Mouse (Mus musculus) heart, embryonic 12.5 days (tissue): ENCODE data around the gene Wsb1. TPM values are rescaled to one million over a fixed set of nuclear protein-coding genes. Genes with fewer than 3 reads are reported as not detected.

Source experiments
- ATAC-seq: fragments of 200-750 bp; cut with Nextera tagmentation; 2 replicates; pipeline ENCODE4 v1.8.0; 2017; ENCODE audit warnings: moderate TSS enrichment, moderate library complexity; ENCODE audit not compliant: insufficient number of reproducible peaks, low FRiP score
- H3K27ac ChIP-seq: fragments of 300-500 bp; sonication (generic); 2 replicates; pipeline ENCODE4 v1.5.1; 2016; ENCODE audit warnings: mild to moderate bottlenecking, moderate library complexity; ENCODE audit not compliant: poor library complexity, severe bottlenecking
- H3K27me3 ChIP-seq: fragments of 300-500 bp; sonication (generic); replicated peaks from 2 replicates; pipeline ENCODE4 v1.6.1; 2016; ENCODE audit warnings: mild to moderate bottlenecking, moderate library complexity
- H3K36me3 ChIP-seq: fragments of 300-500 bp; sonication (generic); 2 replicates; pipeline ENCODE4 v1.6.1; 2016; ENCODE audit warnings: mild to moderate bottlenecking, moderate library complexity
- H3K4me1 ChIP-seq: fragments of 300-500 bp; sonication (generic); replicated peaks from 2 replicates; pipeline ENCODE4 v1.6.1; 2016; ENCODE audit warnings: mild to moderate bottlenecking
- H3K4me2 ChIP-seq: fragments of 300-500 bp; sonication (generic); 2 replicates; pipeline ENCODE4 v1.6.1; 2016; ENCODE audit warnings: mild to moderate bottlenecking, moderate library complexity
- H3K4me3 ChIP-seq: fragments of 300-500 bp; sonication (generic); 2 replicates; pipeline ENCODE4 v1.5.1; 2016; ENCODE audit warnings: mild to moderate bottlenecking
- H3K9ac ChIP-seq: fragments of 300-500 bp; sonication (generic); 2 replicates; pipeline ENCODE4 v1.6.1; 2016; ENCODE audit warnings: mild to moderate bottlenecking, moderate library complexity
- H3K9me3 ChIP-seq: fragments of 300-500 bp; sonication (generic); replicated peaks from 2 replicates; pipeline ENCODE4 v1.6.1; 2016; ENCODE audit warnings: mild to moderate bottlenecking, moderate library complexity
- WGBS: fragments of 180-500 bp; shearing (Covaris S2); methylation state at CpG from one replicate; pipeline ENCODE4 v1.1.7; 2016; 5-methylcytosine and 5-hydroxymethylcytosine counted together
- polyA plus RNA-seq: library from polyadenylated mRNA; unstranded; fragments of >200 nt; fragmentation: Nextera tagmentation; extraction: Ambion mirVana; gene quantifications from 2 replicates; pipeline ENCODE4 v1.2.1, GENCODE M21; 2016

Gene Wsb1
- polyA plus RNA-seq, 1 experiment from 2014 or later: 233 TPM

DNA sequence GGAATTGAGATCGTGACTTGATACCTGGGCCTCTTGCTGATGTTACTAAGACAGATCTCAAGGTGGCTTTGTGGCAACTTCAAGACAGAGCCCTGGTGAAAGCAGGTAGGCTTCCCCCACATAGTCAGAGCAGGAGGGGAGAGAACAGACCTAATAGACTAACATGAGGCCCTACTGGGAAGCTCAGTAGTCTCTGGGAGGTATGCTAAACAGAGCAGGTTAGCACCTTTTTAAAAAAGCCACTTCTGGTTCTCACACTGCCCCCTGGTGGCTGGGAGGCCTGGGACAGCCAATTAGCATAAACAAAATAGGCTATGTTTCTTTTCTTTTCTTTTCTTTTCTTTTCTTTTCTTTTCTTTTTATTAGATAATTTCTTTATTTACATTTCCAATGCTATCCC lies 62.3 kb downstream of the Wsb1 start:
- Histone ChIP-seq H3K9me3 (no peaks in the 10 kb centered on the region), H3K4me3 (no peak overlapping the region), H3K27me3 (no peaks in the 10 kb centered on the region), H3K9ac (no peak overlapping the region), H3K4me1 (peaks cover 43% of the 10 kb centered on the region), H3K27ac (no peak overlapping the region), H3K36me3 (no peaks in the 10 kb centered on the region), H3K4me2 (no peak overlapping the region)
- no peak for ATAC-seq
- WGBS: 72% methylated on average over 1 of the region's 1 CpGs

DNA sequence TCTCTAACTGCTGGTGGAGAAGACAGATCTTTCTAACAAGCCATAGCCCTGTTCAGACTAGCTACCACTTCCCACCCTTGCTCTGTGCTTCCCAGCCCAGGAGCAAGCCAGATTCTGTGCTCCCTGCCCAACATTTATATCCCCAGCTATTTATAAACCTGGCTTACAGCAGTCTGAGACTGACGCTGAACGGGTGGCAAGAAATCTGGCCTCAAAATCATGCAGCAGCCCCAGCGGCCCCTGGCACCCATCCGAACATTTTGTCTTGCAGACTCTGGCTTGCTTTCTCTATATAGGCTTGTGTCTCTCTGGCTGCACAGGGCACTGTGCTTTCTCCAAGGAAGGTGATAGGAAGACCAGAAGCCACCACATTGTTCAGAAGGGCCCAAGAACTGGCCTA lies 63.3 kb downstream of the Wsb1 start:
- Histone ChIP-seq H3K4me3 (no peak overlapping the region), H3K27ac (peak overlapping the region; percentile 71), H3K9ac (no peak overlapping the region), H3K9me3 (no peaks in the 10 kb centered on the region), H3K4me1 (peaks cover 33% of the 10 kb centered on the region), H3K4me2 (no peak overlapping the region), H3K36me3 (no peaks in the 10 kb centered on the region), H3K27me3 (no peaks in the 10 kb centered on the region)
- no peak for ATAC-seq
- WGBS: 42% methylated on average over 4 of the region's 4 CpGs

DNA sequence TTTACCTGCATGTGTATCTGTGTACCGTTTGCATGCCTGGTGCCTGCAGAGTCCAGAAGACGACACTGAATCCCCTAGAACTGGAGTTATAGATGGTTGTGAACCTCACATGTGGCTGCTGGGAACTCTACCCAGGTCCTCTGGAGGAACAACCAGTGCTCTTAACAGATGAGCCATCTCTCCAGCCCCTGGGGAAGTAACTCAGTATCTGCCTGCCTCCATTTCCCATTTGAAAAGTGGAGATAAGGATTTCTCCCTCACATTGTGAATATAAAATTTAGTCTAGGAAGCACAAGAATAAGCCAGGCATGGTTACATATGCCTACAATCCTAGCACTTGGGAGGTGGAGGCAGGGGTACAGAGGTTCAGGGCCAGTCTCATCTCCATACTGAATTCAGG lies 64.2 kb downstream of the Wsb1 start:
- no peaks in the 10 kb centered on the region for H3K9me3 ChIP-seq
- H3K4me2 ChIP-seq: no peak overlapping the region
- 79% methylated on average over 2 of the region's 2 CpGs for WGBS
- no peak overlapping the region for H3K27ac ChIP-seq
- no peaks in the 10 kb centered on the region for H3K27me3 ChIP-seq
- peaks cover 30% of the 10 kb centered on the region for H3K4me1 ChIP-seq
- H3K36me3 ChIP-seq: no peaks in the 10 kb centered on the region
- H3K4me3 ChIP-seq: no peak overlapping the region
- no peak for ATAC-seq
- H3K9ac ChIP-seq: no peak overlapping the region

Other genes with a start within 250 kb of the Wsb1 start
- 3.3 and 3.5 TPM in 2 replicates for gene Ksr1, start 108.3 kb downstream of the Wsb1 start, polyA plus RNA-seq
- not detected in 2 replicates for gene Gm9964, start 42.2 kb upstream of the Wsb1 start, polyA plus RNA-seq
- 5.6 and 6.6 TPM in 2 replicates for gene Nf1, start 85.0 kb upstream of the Wsb1 start, polyA plus RNA-seq
- gene Omg, start 249.4 kb upstream of the Wsb1 start, polyA plus RNA-seq: 0.08 TPM in 2 replicates